Mouse (Mus musculus) midbrain, embryonic 16.5 days (tissue): ENCODE data around the gene Aff1. TPM values are rescaled to one million over a fixed set of nuclear protein-coding genes. Genes with fewer than 3 reads are reported as not detected.

Experiments used
- ATAC-seq: fragments of 200-750 bp; cut with Nextera tagmentation; 2 replicates; pipeline ENCODE4 v1.8.0; 2017; ENCODE audit warnings: moderate TSS enrichment
- H3K27ac ChIP-seq: fragments of 300-500 bp; sonication (generic); 2 replicates; pipeline ENCODE4 v1.5.1; 2014; ENCODE audit warnings: mild to moderate bottlenecking, low read length, mixed read lengths
- H3K27me3 ChIP-seq: fragments of 300-500 bp; sonication (generic); 2 replicates; pipeline ENCODE4 v1.6.1; 2014; ENCODE audit warnings: low read depth, low read length, mixed read lengths; ENCODE audit not compliant: control insufficient read depth, insufficient read depth
- H3K36me3 ChIP-seq: fragments of 300-500 bp; sonication (generic); 2 replicates; pipeline ENCODE4 v1.6.1; 2014; ENCODE audit warnings: mild to moderate bottlenecking, low read length, moderate library complexity, mixed read lengths; ENCODE audit not compliant: control insufficient read depth, insufficient read depth
- H3K4me1 ChIP-seq: fragments of 300-500 bp; sonication (generic); 2 replicates; pipeline ENCODE4 v1.6.1; 2014; ENCODE audit warnings: mild to moderate bottlenecking, low read length, mixed read lengths; ENCODE audit not compliant: control insufficient read depth, insufficient read depth
- H3K4me2 ChIP-seq: fragments of 300-500 bp; sonication (generic); 2 replicates; pipeline ENCODE4 v1.6.1; 2014; ENCODE audit warnings: mild to moderate bottlenecking, low read length, mixed read lengths
- H3K4me3 ChIP-seq: fragments of 300-500 bp; sonication (generic); 2 replicates; pipeline ENCODE4 v1.5.1; 2014; ENCODE audit warnings: low read depth, mild to moderate bottlenecking, low read length, moderate library complexity, mixed read lengths
- H3K9ac ChIP-seq: fragments of 300-500 bp; sonication (generic); 2 replicates; pipeline ENCODE4 v1.6.1; 2014; ENCODE audit warnings: low read depth, low read length, mixed read lengths
- H3K9me3 ChIP-seq: fragments of 300-500 bp; sonication (generic); replicated peaks from 2 replicates; pipeline ENCODE4 v1.6.1; 2014; ENCODE audit warnings: mild to moderate bottlenecking, low read length, mixed read lengths; ENCODE audit not compliant: control insufficient read depth, poor library complexity, severe bottlenecking
- WGBS: fragments of 180-500 bp; shearing (Covaris S2); extraction: QIAGEN DNeasy Blood & Tissue Kit; methylation state at CpG from one replicate; pipeline ENCODE4 v1.1.7; 2014; 5-methylcytosine and 5-hydroxymethylcytosine counted together
- polyA plus RNA-seq: library from polyadenylated mRNA; unstranded; fragments of >200 nt; fragmentation: Nextera tagmentation; extraction: Ambion mirVana; gene quantifications from 2 replicates; pipeline ENCODE4 v1.2.1, GENCODE M21; 2015

Gene Aff1
- polyA plus RNA-seq, 1 experiment from 2014 or later: 1.2 TPM

DNA sequence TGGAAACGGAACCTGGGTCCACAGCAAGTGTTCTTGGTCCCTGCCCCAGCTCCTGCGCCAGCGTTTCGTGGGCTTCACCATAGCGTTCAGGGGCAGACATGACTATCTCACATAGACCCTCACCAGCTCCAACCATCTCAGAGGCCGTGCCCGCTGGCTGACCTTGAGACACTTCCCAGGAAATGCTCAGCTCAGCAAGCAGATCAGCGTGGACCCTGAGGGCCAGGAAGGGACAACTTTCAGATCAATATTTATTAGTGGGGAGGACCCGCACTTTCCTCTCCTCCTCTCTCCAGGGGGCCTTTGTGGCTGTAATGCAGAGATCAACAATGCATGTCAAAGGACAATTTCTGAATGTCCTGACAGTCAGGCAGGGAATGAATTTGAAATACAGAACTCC, 27.2 kb upstream of the Aff1 start:
- no peak overlapping the region for H3K4me3 ChIP-seq
- H3K27me3 ChIP-seq: no peaks in the 10 kb centered on the region
- no peak overlapping the region for H3K9ac ChIP-seq
- H3K27ac ChIP-seq: no peak overlapping the region
- H3K36me3 ChIP-seq: no peaks in the 10 kb centered on the region
- H3K9me3 ChIP-seq: no peaks in the 10 kb centered on the region
- H3K4me2 ChIP-seq: no peak overlapping the region
- ATAC-seq: no peak
- 77% methylated on average over 9 of the region's 9 CpGs for WGBS
- no peaks in the 10 kb centered on the region for H3K4me1 ChIP-seq

DNA sequence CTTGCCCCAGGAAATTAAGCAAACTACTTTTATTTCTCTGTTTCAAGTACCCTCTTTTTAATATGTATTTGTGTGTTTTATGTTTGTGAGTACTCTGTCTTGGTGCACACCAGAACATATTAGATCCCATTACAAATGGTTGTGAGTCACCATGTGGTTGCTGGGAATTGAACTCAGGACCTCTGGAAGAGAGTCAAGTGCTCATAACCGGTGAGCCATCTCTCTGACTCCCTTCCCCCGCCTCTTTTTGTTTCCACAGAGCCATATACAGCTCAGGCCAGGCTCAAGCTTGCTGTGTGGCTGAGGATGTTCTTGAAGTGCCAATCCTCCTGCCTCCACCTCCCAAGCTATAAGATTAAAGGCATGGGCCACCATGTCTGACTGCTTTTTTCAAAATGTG, 26.3 kb upstream of the Aff1 start:
- WGBS: 65% methylated on average over 2 of the region's 2 CpGs
- no peak overlapping the region for H3K4me2 ChIP-seq
- H3K9ac ChIP-seq: no peak overlapping the region
- no peak overlapping the region for H3K4me3 ChIP-seq
- ATAC-seq: no peak
- no peaks in the 10 kb centered on the region; the same call in 1 of the 2 replicates for H3K27me3 ChIP-seq
- H3K36me3 ChIP-seq: no peaks in the 10 kb centered on the region
- no peaks in the 10 kb centered on the region for H3K4me1 ChIP-seq
- H3K27ac ChIP-seq: no peak overlapping the region
- H3K9me3 ChIP-seq: no peaks in the 10 kb centered on the region

- no peak overlapping the region for H3K9ac ChIP-seq
- no peak for ATAC-seq
- 69% methylated on average over 3 of the region's 3 CpGs for WGBS
- H3K4me1 ChIP-seq: no peaks in the 10 kb centered on the region
- H3K9me3 ChIP-seq: no peaks in the 10 kb centered on the region
- H3K4me3 ChIP-seq: no peak overlapping the region
- H3K4me2 ChIP-seq: no peak overlapping the region
- H3K27ac ChIP-seq: no peak overlapping the region
- no peaks in the 10 kb centered on the region for H3K36me3 ChIP-seq
- H3K27me3 ChIP-seq: no peaks in the 10 kb centered on the region; the same call in 1 of the 2 replicates
Measured at GRCm38 (mm10) chr5:103671858-103672257, 20.3 kb upstream of the Aff1 start.

DNA sequence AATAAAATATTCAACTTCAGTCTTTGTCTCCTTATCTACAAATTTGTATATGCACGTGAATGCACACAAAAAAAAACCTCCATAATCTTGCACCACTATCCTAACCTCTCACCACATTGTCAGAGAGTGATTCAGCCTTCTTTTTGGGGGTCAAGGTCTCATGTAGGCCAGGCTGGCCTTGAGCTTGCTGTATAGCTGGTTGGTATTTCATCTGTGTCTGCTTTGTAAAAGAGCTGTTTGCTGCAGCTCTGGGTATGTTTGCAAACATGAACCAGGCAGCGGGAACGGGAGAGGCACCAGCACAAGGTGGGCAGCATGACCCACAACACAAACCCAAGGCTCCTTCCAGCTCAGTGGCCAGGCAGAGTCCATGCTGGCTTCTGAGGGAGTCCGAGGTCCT, 18.6 kb upstream of the Aff1 start:
- H3K27me3 ChIP-seq: no peaks in the 10 kb centered on the region; the same call in 1 of the 2 replicates
- no peak overlapping the region for H3K9ac ChIP-seq
- H3K27ac ChIP-seq: no peak overlapping the region
- no peak overlapping the region for H3K4me3 ChIP-seq
- H3K4me2 ChIP-seq: no peak overlapping the region
- WGBS: 81% methylated on average over 4 of the region's 4 CpGs
- ATAC-seq: no peak
- no peaks in the 10 kb centered on the region for H3K9me3 ChIP-seq
- H3K36me3 ChIP-seq: no peaks in the 10 kb centered on the region
- H3K4me1 ChIP-seq: no peaks in the 10 kb centered on the region

GRCm38 (mm10) chr5:103674482-103674881, 17.7 kb upstream of the Aff1 start:
- no peak for ATAC-seq
- WGBS: 56% methylated on average over 6 of the region's 6 CpGs
- H3K27ac ChIP-seq: no peak overlapping the region

GRCm38 (mm10) chr5:103676289-103676881, 15.8 kb upstream of the Aff1 start:
- Histone ChIP-seq H3K9ac (no peak overlapping the region), H3K4me1 (no peaks in the 10 kb centered on the region), H3K27ac (no peak overlapping the region), H3K36me3 (no peaks in the 10 kb centered on the region), H3K9me3 (no peaks in the 10 kb centered on the region), H3K4me2 (no peak overlapping the region), H3K27me3 (no peaks in the 10 kb centered on the region), H3K4me3 (no peak overlapping the region)
- WGBS: 90% methylated on average over 6 of the region's 6 CpGs
- no peak for ATAC-seq

More at GRCm38 (mm10) chr5:103674482-103674881, 17.7 kb upstream of the Aff1 start:
- no peaks in the 10 kb centered on the region for H3K9me3 ChIP-seq
- H3K4me2 ChIP-seq: no peak overlapping the region
- no peaks in the 10 kb centered on the region for H3K4me1 ChIP-seq
- H3K4me3 ChIP-seq: no peak overlapping the region
- no peak overlapping the region for H3K9ac ChIP-seq
- H3K27me3 ChIP-seq: no peaks in the 10 kb centered on the region; the same call in 1 of the 2 replicates
- H3K36me3 ChIP-seq: no peaks in the 10 kb centered on the region

- H3K27ac ChIP-seq: no peak overlapping the region
- H3K4me2 ChIP-seq: no peak overlapping the region
- no peaks in the 10 kb centered on the region for H3K9me3 ChIP-seq
- 84% methylated on average over 6 of the region's 6 CpGs for WGBS
- no peaks in the 10 kb centered on the region for H3K27me3 ChIP-seq
- no peak overlapping the region for H3K4me3 ChIP-seq
- H3K4me1 ChIP-seq: no peaks in the 10 kb centered on the region
- ATAC-seq: no peak
- H3K36me3 ChIP-seq: no peaks in the 10 kb centered on the region
- H3K9ac ChIP-seq: no peak overlapping the region
Measured at GRCm38 (mm10) chr5:103677894-103678293, 14.3 kb upstream of the Aff1 start.

GRCm38 (mm10) chr5:103678974-103679373, 13.2 kb upstream of the Aff1 start:
- no peaks in the 10 kb centered on the region for H3K27me3 ChIP-seq
- H3K9me3 ChIP-seq: no peaks in the 10 kb centered on the region
- no peaks in the 10 kb centered on the region for H3K4me1 ChIP-seq
- no peak overlapping the region for H3K27ac ChIP-seq
- no peak overlapping the region for H3K4me2 ChIP-seq
- H3K36me3 ChIP-seq: no peaks in the 10 kb centered on the region
- ATAC-seq: no peak
- H3K4me3 ChIP-seq: no peak overlapping the region
- WGBS: 93% methylated on average over 5 of the region's 5 CpGs
- H3K9ac ChIP-seq: no peak overlapping the region

DNA sequence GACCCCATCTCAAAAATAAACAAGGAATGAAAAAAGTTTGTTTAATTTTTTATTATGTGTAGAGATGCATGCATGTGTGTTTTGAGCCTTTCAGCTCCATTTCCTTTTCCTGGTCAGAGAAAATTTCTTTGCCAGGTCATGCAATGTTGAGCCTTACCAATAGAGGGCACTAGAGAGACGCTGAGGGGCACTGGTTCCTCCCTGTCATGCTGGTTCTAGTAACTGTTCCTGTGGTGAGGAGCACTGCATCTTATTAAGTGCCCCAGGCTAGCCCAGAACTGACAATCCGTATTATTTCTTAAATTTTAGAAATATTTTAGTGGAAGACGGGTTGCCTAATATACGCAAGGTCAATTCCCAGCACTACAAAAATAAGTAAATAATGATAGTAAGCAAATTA, 11.8 kb upstream of the Aff1 start:
- no peaks in the 10 kb centered on the region for H3K9me3 ChIP-seq
- no peak overlapping the region for H3K4me2 ChIP-seq
- H3K4me1 ChIP-seq: no peaks in the 10 kb centered on the region
- ATAC-seq: no peak
- H3K27me3 ChIP-seq: no peaks in the 10 kb centered on the region
- no peak overlapping the region for H3K27ac ChIP-seq
- H3K9ac ChIP-seq: no peak overlapping the region
- no peak overlapping the region for H3K4me3 ChIP-seq
- WGBS: 44% methylated on average over 4 of the region's 4 CpGs
- H3K36me3 ChIP-seq: no peaks in the 10 kb centered on the region
